Mouse (Mus musculus) C2C12 (cell line): ENCODE results near the gene Dyrk1a.

Source experiments
- CEBPB ChIP-seq: IDR thresholded peaks from one replicate; pipeline ENCODE4 v1.6.1; 2011; ENCODE audit warnings: low read depth, mild to moderate bottlenecking, control low read depth, moderate library complexity
- CTCF ChIP-seq: IDR thresholded peaks from one replicate; pipeline ENCODE4 v1.5.1; 2011; ENCODE audit not compliant: control insufficient read depth, insufficient read depth, insufficient read length
- FOSL1 ChIP-seq: IDR thresholded peaks from one replicate; pipeline ENCODE4 v1.8.0; 2011; ENCODE audit warnings: mild to moderate bottlenecking, low read length; ENCODE audit not compliant: poor library complexity, insufficient read depth, severe bottlenecking
- MAX ChIP-seq: IDR thresholded peaks from one replicate; pipeline ENCODE4 v1.6.1; 2011; ENCODE audit warnings: mild to moderate bottlenecking, control low read depth

- no peak for TF ChIP-seq CTCF
- TF ChIP-seq MAX = no peak
- no peak for TF ChIP-seq FOSL1
- no peak for TF ChIP-seq CEBPB
Measured at GRCm38 (mm10) chr16:94719488-94719887, 149.7 kb downstream of the Dyrk1a start.
